Mouse (Mus musculus) limb, embryonic 10.5 days (tissue): ENCODE measurements around the gene Pphln1. TPM values are rescaled to one million over a fixed set of nuclear protein-coding genes. Genes with fewer than 3 reads are reported as not detected.

ENCODE experiments used
- DNase-seq: peaks from one replicate; pipeline ENCODE4 v3.0.0-alpha.2; 2017; ENCODE audit warnings: low spot score
- H3K27ac ChIP-seq: fragments of 300-500 bp; sonication (generic); 2 replicates; pipeline ENCODE4 v1.5.1; 2016; ENCODE audit warnings: mild to moderate bottlenecking
- H3K27me3 ChIP-seq: fragments of 300-500 bp; sonication (generic); 2 replicates; pipeline ENCODE4 v1.6.1; 2016; ENCODE audit warnings: low read depth, mild to moderate bottlenecking; ENCODE audit not compliant: poor library complexity, severe bottlenecking
- H3K36me3 ChIP-seq: fragments of 300-500 bp; sonication (generic); 2 replicates; pipeline ENCODE4 v1.6.1; 2016; ENCODE audit warnings: mild to moderate bottlenecking, moderate library complexity
- H3K4me1 ChIP-seq: fragments of 300-500 bp; sonication (generic); 2 replicates; pipeline ENCODE4 v1.6.1; 2016
- H3K4me3 ChIP-seq: fragments of 300-500 bp; sonication (generic); 2 replicates; pipeline ENCODE4 v1.5.1; 2016; ENCODE audit warnings: mild to moderate bottlenecking, moderate library complexity
- H3K9me3 ChIP-seq: fragments of 300-500 bp; sonication (generic); replicated peaks from 2 replicates; pipeline ENCODE4 v1.6.1; 2016; ENCODE audit warnings: mild to moderate bottlenecking
- WGBS: fragments of 180-500 bp; shearing (Covaris S2); methylation state at CpG from one replicate; pipeline ENCODE4 v1.1.7; 2016; 5-methylcytosine and 5-hydroxymethylcytosine counted together
- polyA plus RNA-seq: library from polyadenylated mRNA; unstranded; fragments of >200 nt; fragmentation: Nextera tagmentation; extraction: Ambion mirVana; gene quantifications from 2 replicates; pipeline ENCODE4 v1.2.1, GENCODE M21; 2016

Gene Pphln1
- polyA plus RNA-seq, 1 experiment from 2014 or later: 96.2 TPM

DNA sequence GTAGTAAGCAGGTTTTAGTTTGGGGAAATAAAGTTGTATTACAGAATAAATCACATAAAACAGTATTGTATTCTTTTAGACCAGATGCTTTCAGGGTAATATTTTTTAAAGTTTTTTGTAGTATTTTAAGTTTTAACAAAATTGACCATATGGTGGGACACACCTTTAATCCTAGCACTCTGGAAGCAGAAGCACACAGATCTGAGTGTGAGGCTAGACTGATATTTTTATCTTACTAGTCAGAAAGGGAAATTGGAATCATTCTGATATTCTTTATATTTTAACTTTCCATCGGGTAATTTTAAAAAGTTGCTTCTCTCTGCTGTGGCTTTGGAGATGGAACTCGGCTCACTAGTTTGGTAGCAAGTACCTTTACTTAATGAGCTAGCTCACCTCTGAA, 4.6 kb downstream of the Pphln1 start:
- 97% methylated on average over 2 of the region's 2 CpGs for WGBS
- Histone ChIP-seq H3K4me1 (peaks cover 17% of the 10 kb centered on the region), H3K27ac (no peak overlapping the region)

GRCm38 (mm10) chr15:93404849-93405248, 6.7 kb downstream of the Pphln1 start:
- Histone ChIP-seq H3K27me3 (no peaks in the 10 kb centered on the region), H3K36me3 (peaks cover 60% of the 10 kb centered on the region), H3K4me3 (no peak overlapping the region), H3K27ac (no peak overlapping the region), H3K4me1 (peaks cover 6% of the 10 kb centered on the region), H3K9me3 (no peaks in the 10 kb centered on the region)
- DNase-seq: no peak

More for the DNA sequence above, 4.6 kb downstream of the Pphln1 start:
- DNase-seq: no peak
- no peaks in the 10 kb centered on the region for H3K9me3 ChIP-seq
- peaks cover 41% of the 10 kb centered on the region for H3K36me3 ChIP-seq
- H3K4me3 ChIP-seq: no peak overlapping the region
- H3K27me3 ChIP-seq: no peaks in the 10 kb centered on the region

DNA sequence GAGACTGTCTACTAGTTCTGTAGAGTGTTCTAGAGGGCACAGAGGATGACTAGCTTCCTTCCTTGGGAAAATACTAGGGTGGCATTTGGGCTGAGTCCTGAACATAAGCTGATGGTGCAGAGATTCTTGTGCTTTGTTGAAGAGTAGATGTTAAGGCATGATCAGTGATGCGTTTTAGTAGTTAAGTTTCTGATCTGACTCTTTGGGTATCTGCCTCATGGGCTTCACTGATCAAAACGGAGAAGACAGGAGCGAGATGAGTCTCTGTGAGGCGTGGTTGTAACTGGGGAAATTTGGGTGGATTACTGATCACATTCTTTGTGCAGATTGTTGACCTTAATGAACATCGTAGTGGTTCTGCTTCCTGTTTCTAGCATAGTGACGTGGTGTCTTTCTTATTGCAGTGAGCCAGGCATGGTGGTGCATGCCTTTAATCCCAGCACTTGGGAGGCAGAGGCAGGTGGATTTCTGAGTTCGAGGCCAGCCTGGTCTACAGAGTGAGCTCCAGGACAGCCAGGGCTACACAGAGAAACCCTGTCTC, 7.4 kb downstream of the Pphln1 start:
- Histone ChIP-seq H3K27ac (no peak overlapping the region), H3K4me3 (no peak overlapping the region), H3K4me1 (0 out of 2 replicates have a peak, but pooled peaks cover 3% of the 10 kb centered on the region), H3K27me3 (no peaks in the 10 kb centered on the region), H3K9me3 (no peaks in the 10 kb centered on the region), H3K36me3 (peaks cover 67% of the 10 kb centered on the region)
- DNase-seq: no peak
- 95% methylated on average over 7 of the region's 7 CpGs for WGBS

- Histone ChIP-seq H3K4me1 (no peaks in the 10 kb centered on the region), H3K27me3 (no peaks in the 10 kb centered on the region), H3K27ac (no peak overlapping the region), H3K36me3 (peaks cover 67% of the 10 kb centered on the region), H3K4me3 (no peak overlapping the region), H3K9me3 (no peaks in the 10 kb centered on the region)
- WGBS: 93% methylated on average over 5 of the region's 5 CpGs
- DNase-seq: no peak
These were observed 8.3 kb downstream of the Pphln1 start for GRCm38 (mm10) chr15:93406492-93406891.

GRCm38 (mm10) chr15:93412445-93412844, 14.3 kb downstream of the Pphln1 start:
- H3K27me3 ChIP-seq: no peaks in the 10 kb centered on the region
- H3K4me1 ChIP-seq: no peaks in the 10 kb centered on the region
- no peak for DNase-seq
- 90% methylated on average over 3 of the region's 3 CpGs for WGBS
- no peak overlapping the region for H3K27ac ChIP-seq
- H3K4me3 ChIP-seq: no peak overlapping the region
- no peaks in the 10 kb centered on the region for H3K9me3 ChIP-seq
- H3K36me3 ChIP-seq: peaks cover 94% of the 10 kb centered on the region

DNA sequence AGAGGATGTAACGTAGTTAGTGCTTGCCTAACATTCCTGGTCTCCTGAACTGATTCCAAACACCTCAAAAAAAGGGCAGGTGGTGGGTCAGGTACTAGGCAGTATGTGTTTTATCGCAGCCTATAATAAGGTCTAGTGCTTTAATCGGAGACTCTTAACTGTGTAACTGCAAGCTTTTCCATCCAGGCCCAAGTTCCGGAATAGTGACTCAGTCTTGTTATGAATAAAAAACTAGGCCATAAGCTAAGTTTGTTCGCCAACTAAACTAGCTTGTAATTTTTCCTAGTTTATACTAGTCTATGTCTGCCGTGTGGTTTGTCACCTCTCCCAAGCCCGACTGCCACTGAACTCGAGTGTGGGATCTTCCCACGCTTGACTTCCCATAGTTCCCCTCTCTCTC, 16.3 kb downstream of the Pphln1 start:
- no peak for DNase-seq
- WGBS: 95% methylated on average over 9 of the region's 9 CpGs
- no peaks in the 10 kb centered on the region for H3K9me3 ChIP-seq
- peaks cover 86% of the 10 kb centered on the region for H3K36me3 ChIP-seq
- no peak overlapping the region for H3K4me3 ChIP-seq
- H3K27ac ChIP-seq: no peak overlapping the region
- no peaks in the 10 kb centered on the region for H3K27me3 ChIP-seq
- no peaks in the 10 kb centered on the region for H3K4me1 ChIP-seq

DNA sequence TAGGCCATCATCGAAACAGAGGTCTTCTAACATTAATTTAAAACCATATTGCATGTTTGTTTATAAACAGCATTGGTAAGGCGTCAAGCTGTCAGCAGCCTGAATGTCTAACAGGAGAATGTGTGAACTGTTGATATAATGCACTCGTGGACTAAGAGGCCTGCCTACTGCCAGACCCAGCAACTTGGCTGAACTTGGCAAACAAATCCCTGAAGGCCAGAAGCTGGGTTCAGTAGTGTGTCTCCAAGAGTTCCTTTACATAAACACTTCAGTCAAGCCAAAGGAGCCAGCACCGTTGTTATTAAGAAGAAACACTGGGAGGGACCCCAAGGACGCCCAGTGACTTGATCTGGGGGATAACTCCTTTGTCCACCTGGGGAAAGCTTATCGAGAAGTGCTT, 18.1 kb downstream of the Pphln1 start:
- Histone ChIP-seq H3K27ac (no peak overlapping the region), H3K36me3 (peaks cover 79% of the 10 kb centered on the region), H3K4me3 (no peak overlapping the region), H3K4me1 (no peaks in the 10 kb centered on the region), H3K9me3 (no peaks in the 10 kb centered on the region), H3K27me3 (no peaks in the 10 kb centered on the region)
- 92% methylated on average over 6 of the region's 6 CpGs for WGBS
- no peak for DNase-seq

DNA sequence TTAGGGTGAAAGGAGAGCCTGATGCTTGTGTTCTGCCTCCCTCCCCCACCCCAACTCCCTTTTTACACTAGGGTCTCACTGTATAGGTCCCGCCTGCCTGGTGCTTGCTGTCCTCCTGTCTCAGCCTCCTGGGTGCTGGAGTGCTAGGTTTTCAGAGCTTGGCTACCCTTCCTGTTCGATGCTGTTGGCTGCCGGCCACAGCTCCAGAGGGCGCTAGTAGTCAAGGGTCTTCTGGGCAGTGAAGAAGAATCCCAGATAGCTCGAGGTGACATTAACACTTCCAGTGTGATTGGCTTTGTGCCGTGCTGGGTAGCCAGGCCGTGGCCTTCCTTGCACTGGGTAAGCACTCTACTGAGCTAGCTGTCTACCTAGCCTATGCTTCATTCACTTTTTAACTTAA, 22.4 kb downstream of the Pphln1 start:
- H3K36me3 ChIP-seq: peaks cover 74% of the 10 kb centered on the region
- H3K9me3 ChIP-seq: no peaks in the 10 kb centered on the region
- no peaks in the 10 kb centered on the region for H3K4me1 ChIP-seq
- no peaks in the 10 kb centered on the region for H3K27me3 ChIP-seq
- WGBS: 86% methylated on average over 7 of the region's 7 CpGs
- DNase-seq: no peak
- H3K4me3 ChIP-seq: no peak overlapping the region
- H3K27ac ChIP-seq: no peak overlapping the region

- H3K4me1 ChIP-seq: no peaks in the 10 kb centered on the region
- no peaks in the 10 kb centered on the region for H3K27me3 ChIP-seq
- DNase-seq: no peak
- no peak overlapping the region for H3K27ac ChIP-seq
- no peaks in the 10 kb centered on the region for H3K9me3 ChIP-seq
- WGBS: 95% methylated on average over 1 of the region's 1 CpGs
- no peak overlapping the region for H3K4me3 ChIP-seq
- peaks cover 74% of the 10 kb centered on the region for H3K36me3 ChIP-seq
These were observed 24.4 kb downstream of the Pphln1 start for GRCm38 (mm10) chr15:93422537-93422936.

DNA sequence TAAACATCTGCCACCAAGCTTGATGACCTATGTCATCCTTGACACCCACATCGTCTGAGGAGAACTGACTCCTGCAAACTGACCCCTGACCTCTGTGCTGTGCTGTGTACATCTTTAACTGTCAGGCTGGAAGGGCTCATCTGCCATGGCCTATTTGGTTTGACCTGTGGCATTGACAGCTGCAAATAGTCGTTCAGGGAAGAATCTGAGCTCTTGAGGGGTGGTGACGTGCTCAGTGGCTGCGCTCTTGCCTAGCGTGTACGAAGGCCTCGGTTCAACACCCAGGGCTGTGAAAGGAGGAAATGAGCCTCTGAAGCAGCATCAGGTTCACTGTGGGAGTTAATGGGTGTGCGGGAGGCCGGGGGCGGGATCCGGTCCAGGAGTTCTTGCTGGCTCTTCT, 35.7 kb downstream of the Pphln1 start:
- H3K27ac ChIP-seq: no peak overlapping the region
- H3K9me3 ChIP-seq: no peaks in the 10 kb centered on the region
- no peak overlapping the region for H3K4me3 ChIP-seq
- H3K27me3 ChIP-seq: no peaks in the 10 kb centered on the region
- H3K4me1 ChIP-seq: peaks cover 8% of the 10 kb centered on the region
- WGBS: 41% methylated on average over 11 of the region's 11 CpGs
- peaks cover 70% of the 10 kb centered on the region for H3K36me3 ChIP-seq
- no peak for DNase-seq

GRCm38 (mm10) chr15:93435998-93436397, 37.8 kb downstream of the Pphln1 start:
- H3K27me3 ChIP-seq: no peaks in the 10 kb centered on the region
- 90% methylated on average over 12 of the region's 12 CpGs for WGBS
- no peak for DNase-seq
- H3K27ac ChIP-seq: no peak overlapping the region
- no peaks in the 10 kb centered on the region for H3K9me3 ChIP-seq
- H3K4me1 ChIP-seq: peaks cover 8% of the 10 kb centered on the region
- H3K4me3 ChIP-seq: no peak overlapping the region
- peaks cover 75% of the 10 kb centered on the region for H3K36me3 ChIP-seq

DNA sequence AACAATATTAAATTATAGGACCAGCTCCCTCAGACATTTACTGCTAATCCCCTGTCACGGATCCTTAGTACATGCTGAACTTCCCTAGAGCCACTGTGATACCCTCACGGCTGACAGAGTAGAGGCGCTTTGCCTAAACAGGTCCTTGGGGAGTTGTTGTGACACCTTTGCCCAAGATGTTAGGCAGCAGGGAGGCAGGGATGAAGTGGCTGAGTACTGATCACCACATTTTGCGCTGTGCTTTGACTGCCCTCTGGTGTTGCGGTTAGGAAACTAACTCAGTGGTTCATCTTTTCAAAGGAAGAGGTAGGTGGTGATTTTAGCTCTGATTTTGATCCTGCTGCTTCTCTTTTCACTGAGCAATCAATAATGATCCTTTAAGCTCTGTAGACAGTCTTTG, 40.5 kb downstream of the Pphln1 start:
- no peaks in the 10 kb centered on the region for H3K9me3 ChIP-seq
- no peak overlapping the region for H3K27ac ChIP-seq
- peaks cover 8% of the 10 kb centered on the region for H3K4me1 ChIP-seq
- no peak overlapping the region for H3K4me3 ChIP-seq
- peaks cover 79% of the 10 kb centered on the region for H3K36me3 ChIP-seq
- WGBS: 46% methylated on average over 5 of the region's 5 CpGs
- no peaks in the 10 kb centered on the region for H3K27me3 ChIP-seq
- peak; percentile 59 for DNase-seq

- Histone ChIP-seq H3K36me3 (peaks cover 85% of the 10 kb centered on the region), H3K27me3 (no peaks in the 10 kb centered on the region), H3K4me1 (peaks cover 5% of the 10 kb centered on the region), H3K4me3 (no peak overlapping the region), H3K9me3 (no peaks in the 10 kb centered on the region), H3K27ac (no peak overlapping the region)
- 91% methylated on average over 4 of the region's 4 CpGs for WGBS
- DNase-seq: no peak
These were observed 44.1 kb downstream of the Pphln1 start for GRCm38 (mm10) chr15:93442271-93442670.

GRCm38 (mm10) chr15:93443676-93444075, 45.5 kb downstream of the Pphln1 start:
- Histone ChIP-seq H3K27me3 (no peaks in the 10 kb centered on the region), H3K9me3 (no peaks in the 10 kb centered on the region), H3K4me1 (no peaks in the 10 kb centered on the region), H3K4me3 (no peak overlapping the region), H3K36me3 (peaks cover 87% of the 10 kb centered on the region), H3K27ac (no peak overlapping the region)
- no peak for DNase-seq
- 86% methylated on average over 6 of the region's 6 CpGs for WGBS
